Mouse (Mus musculus): Measurements from ENCODE around the gene Samd1. TPM values are rescaled to one million over a fixed set of nuclear protein-coding genes. Genes with fewer than 3 reads are reported as not detected.

Samd1 gene
- polyA plus RNA-seq, 1 experiment from 2014 or later = 17.9 TPM

DNA sequence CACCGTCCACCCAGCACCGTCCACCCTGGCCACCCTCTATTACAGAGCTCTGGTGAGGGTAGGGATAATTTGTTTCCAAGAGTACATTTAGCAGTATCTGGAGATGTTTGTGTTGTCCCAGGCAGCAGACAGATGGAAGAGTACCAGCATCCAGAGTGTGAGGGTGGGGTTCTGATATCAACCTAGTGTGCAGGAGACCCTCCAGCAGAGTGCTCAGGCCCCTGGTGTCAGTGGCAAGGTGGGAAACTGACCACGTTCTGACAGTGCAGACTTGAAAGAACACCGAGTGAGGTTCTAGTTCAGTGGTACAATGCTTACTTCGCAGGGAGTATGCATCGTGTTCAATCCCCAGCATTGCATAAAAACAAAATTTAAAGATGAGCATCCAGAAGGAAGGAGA lies 25.8 kb upstream of the Samd1 start:
- no peak for ATAC-seq (ENCODE audit: low FRiP score, low TSS enrichment)
- H3K4me1 ChIP-seq (ENCODE audit: control insufficient read depth, insufficient read depth, low read length) = peaks cover 16% of the 10 kb centered on the region; the same call in 1 of the 2 replicates

GRCm38 (mm10) chr8:83972150-83973120 lies 25.0 kb upstream of the Samd1 start, which contains the start of gene Prkaca:
TSS of gene Prkaca (plus strand) at chr8:83972993.
- H3K4me2 ChIP-seq (replicated peaks; ENCODE audit: low read depth, low read length) = peak within 1 kb of the TSS; percentile 94
- peak; percentile 100 for ATAC-seq (ENCODE audit: low FRiP score, low TSS enrichment)
- no peaks in the 10 kb centered on the region for H3K27me3 ChIP-seq (ENCODE audit: control insufficient read depth, insufficient read depth, low read length)
- 0 out of 2 replicates have a peak within 1 kb of the TSS, but pooled peaks have one; percentile 51 for H3K27ac ChIP-seq (ENCODE audit: low read depth, low read length)
- H3K4me3 ChIP-seq (ENCODE audit: low read length) = peak within 1 kb of the TSS; percentile 92
- peaks cover 23% of the 10 kb centered on the region for H3K4me1 ChIP-seq (ENCODE audit: control insufficient read depth, insufficient read depth, low read length)
- no peaks in the 10 kb centered on the region for H3K9me3 ChIP-seq (ENCODE audit: control insufficient read depth, low read length)
- H3K9ac ChIP-seq (ENCODE audit: low read depth, low read length) = peak within 1 kb of the TSS; percentile 89
- under 1% methylated on average over 77 of the region's 94 CpGs for WGBS
- peaks cover 28% of the 10 kb centered on the region for H3K36me3 ChIP-seq (ENCODE audit: control insufficient read depth, insufficient read depth, low read length)

More for the DNA sequence above, 25.8 kb upstream of the Samd1 start:
- H3K27ac ChIP-seq (ENCODE audit: low read depth, low read length) = no peak overlapping the region
- H3K36me3 ChIP-seq (ENCODE audit: control insufficient read depth, insufficient read depth, low read length) = peaks cover 35% of the 10 kb centered on the region
- H3K9me3 ChIP-seq (ENCODE audit: control insufficient read depth, low read length) = no peaks in the 10 kb centered on the region
- H3K4me2 ChIP-seq (replicated peaks; ENCODE audit: low read depth, low read length) = peak overlapping the region; percentile 82
- H3K4me3 ChIP-seq (ENCODE audit: low read length) = peak overlapping the region; percentile 92
- H3K9ac ChIP-seq (ENCODE audit: low read depth, low read length) = no peak overlapping the region
- no peaks in the 10 kb centered on the region for H3K27me3 ChIP-seq (ENCODE audit: control insufficient read depth, insufficient read depth, low read length)
- WGBS = 78% methylated on average over 6 of the region's 6 CpGs

DNA sequence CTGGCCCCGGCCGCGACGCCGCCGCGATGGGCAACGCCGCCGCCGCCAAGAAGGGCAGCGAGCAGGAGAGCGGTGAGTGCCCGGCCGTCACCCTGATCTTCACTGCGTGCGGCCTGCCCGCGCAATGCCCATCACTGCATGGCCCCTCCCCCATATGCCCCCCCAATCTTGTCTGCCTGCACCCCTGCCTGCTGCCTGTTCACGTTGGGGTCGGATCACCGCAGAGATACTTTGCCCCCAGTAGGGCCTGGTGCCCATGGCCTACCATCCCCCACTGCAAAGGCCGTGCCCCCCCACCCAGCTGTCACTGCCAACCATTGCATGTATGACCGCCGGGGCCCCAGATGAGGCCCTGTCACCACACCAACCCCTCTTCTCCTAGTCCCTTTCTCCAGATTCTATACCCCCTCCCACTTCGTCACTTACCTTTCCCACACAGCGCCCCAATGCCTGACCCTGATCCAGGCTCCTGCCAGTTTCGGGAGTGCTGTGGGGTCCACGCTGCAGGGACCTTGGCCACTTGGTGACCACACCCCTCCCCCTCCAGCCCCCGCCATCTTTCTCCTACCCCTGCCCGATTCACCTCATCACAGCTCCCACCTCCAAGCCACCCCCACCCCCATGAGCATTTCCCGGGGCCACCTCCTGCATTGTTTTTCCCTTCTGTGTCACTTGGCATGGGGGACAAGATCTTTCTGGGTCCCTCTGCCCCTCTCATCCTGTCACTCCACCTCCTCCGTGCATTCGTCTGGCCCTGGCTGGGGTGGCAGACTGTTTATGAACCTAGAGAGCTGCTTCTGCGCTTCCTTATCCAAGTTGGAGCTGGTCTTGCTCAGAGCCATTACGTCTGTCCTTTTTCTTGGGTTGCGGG lies 24.1 kb upstream of the Samd1 start:
- peak; percentile 28 for ATAC-seq (ENCODE audit: low FRiP score, low TSS enrichment)
- H3K9ac ChIP-seq (ENCODE audit: low read depth, low read length) = peak overlapping the region; percentile 89
- 4% methylated on average over 21 of the region's 37 CpGs for WGBS

GRCm38 (mm10) chr8:83974521-83974920 lies 23.0 kb upstream of the Samd1 start:
- no peaks in the 10 kb centered on the region for H3K9me3 ChIP-seq (ENCODE audit: control insufficient read depth, low read length)
- H3K4me3 ChIP-seq (ENCODE audit: low read length) = no peak overlapping the region
- no peak for ATAC-seq (ENCODE audit: low FRiP score, low TSS enrichment)
- peak overlapping the region; percentile 5; the same call in 1 of the 2 replicates for H3K9ac ChIP-seq (ENCODE audit: low read depth, low read length)
- 84% methylated on average over 4 of the region's 4 CpGs for WGBS
- H3K4me2 ChIP-seq (replicated peaks; ENCODE audit: low read depth, low read length) = no peak overlapping the region
- no peak overlapping the region for H3K27ac ChIP-seq (ENCODE audit: low read depth, low read length)
- peaks cover 16% of the 10 kb centered on the region for H3K36me3 ChIP-seq (ENCODE audit: control insufficient read depth, insufficient read depth, low read length)
- no peaks in the 10 kb centered on the region for H3K27me3 ChIP-seq (ENCODE audit: control insufficient read depth, insufficient read depth, low read length)
- H3K4me1 ChIP-seq (ENCODE audit: control insufficient read depth, insufficient read depth, low read length) = peaks cover 27% of the 10 kb centered on the region

More for the DNA sequence above, 24.1 kb upstream of the Samd1 start:
- no peaks in the 10 kb centered on the region for H3K27me3 ChIP-seq (ENCODE audit: control insufficient read depth, insufficient read depth, low read length)
- H3K36me3 ChIP-seq (ENCODE audit: control insufficient read depth, insufficient read depth, low read length) = peaks cover 23% of the 10 kb centered on the region
- peak overlapping the region; percentile 94 for H3K4me2 ChIP-seq (replicated peaks; ENCODE audit: low read depth, low read length)
- H3K9me3 ChIP-seq (ENCODE audit: control insufficient read depth, low read length) = no peaks in the 10 kb centered on the region
- H3K4me1 ChIP-seq (ENCODE audit: control insufficient read depth, insufficient read depth, low read length) = peaks cover 27% of the 10 kb centered on the region
- H3K27ac ChIP-seq (ENCODE audit: low read depth, low read length) = 0 out of 2 replicates have a peak overlapping the region, but pooled peaks have one; percentile 11
- H3K4me3 ChIP-seq (ENCODE audit: low read length) = peak overlapping the region; percentile 92

DNA sequence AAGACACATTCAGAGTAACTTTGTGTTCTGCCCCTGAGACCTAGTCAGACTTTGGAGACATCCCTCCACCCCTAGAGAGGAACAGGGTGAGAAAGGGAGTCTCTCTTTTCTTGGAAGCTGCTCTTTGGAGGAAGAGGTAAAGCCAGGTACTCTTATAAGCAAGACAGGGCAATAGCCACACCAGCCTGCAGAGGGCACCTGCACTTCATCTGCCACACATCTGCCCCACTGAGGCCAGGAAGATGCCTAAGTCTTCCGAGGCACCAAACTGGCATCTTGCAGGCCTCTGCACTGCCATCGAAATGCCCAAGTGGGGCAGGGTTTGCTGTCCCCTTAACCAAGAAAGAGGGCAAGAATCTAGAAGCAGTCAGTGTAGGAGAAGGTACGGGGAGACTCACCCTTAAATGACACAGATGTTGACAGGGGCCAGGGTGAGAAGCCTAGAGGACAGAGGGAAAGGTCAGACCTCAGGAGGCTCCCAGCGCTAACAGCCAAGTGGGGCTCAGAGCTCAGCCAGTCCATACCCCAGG lies 21.3 kb upstream of the Samd1 start:
- peaks cover 19% of the 10 kb centered on the region for H3K36me3 ChIP-seq (ENCODE audit: control insufficient read depth, insufficient read depth, low read length)
- H3K4me2 ChIP-seq (replicated peaks; ENCODE audit: low read depth, low read length) = no peak overlapping the region
- ATAC-seq (ENCODE audit: low FRiP score, low TSS enrichment) = no peak
- H3K4me1 ChIP-seq (ENCODE audit: control insufficient read depth, insufficient read depth, low read length) = peaks cover 27% of the 10 kb centered on the region
- no peaks in the 10 kb centered on the region for H3K27me3 ChIP-seq (ENCODE audit: control insufficient read depth, insufficient read depth, low read length)
- 78% methylated on average over 4 of the region's 4 CpGs for WGBS
- no peaks in the 10 kb centered on the region for H3K9me3 ChIP-seq (ENCODE audit: control insufficient read depth, low read length)
- no peak overlapping the region for H3K27ac ChIP-seq (ENCODE audit: low read depth, low read length)
- no peak overlapping the region for H3K4me3 ChIP-seq (ENCODE audit: low read length)
- no peak overlapping the region for H3K9ac ChIP-seq (ENCODE audit: low read depth, low read length)

- no peak overlapping the region for H3K9ac ChIP-seq (ENCODE audit: low read depth, low read length)
- peaks cover 26% of the 10 kb centered on the region for H3K36me3 ChIP-seq (ENCODE audit: control insufficient read depth, insufficient read depth, low read length)
- no peak overlapping the region for H3K27ac ChIP-seq (ENCODE audit: low read depth, low read length)
- no peak overlapping the region for H3K4me3 ChIP-seq (ENCODE audit: low read length)
- H3K4me2 ChIP-seq (replicated peaks; ENCODE audit: low read depth, low read length) = no peak overlapping the region
- no peaks in the 10 kb centered on the region for H3K27me3 ChIP-seq (ENCODE audit: control insufficient read depth, insufficient read depth, low read length)
- no peak for ATAC-seq (ENCODE audit: low FRiP score, low TSS enrichment)
- 82% methylated on average over 5 of the region's 5 CpGs for WGBS
- peaks cover 26% of the 10 kb centered on the region for H3K4me1 ChIP-seq (ENCODE audit: control insufficient read depth, insufficient read depth, low read length)
- H3K9me3 ChIP-seq (ENCODE audit: control insufficient read depth, low read length) = no peaks in the 10 kb centered on the region
Observed at GRCm38 (mm10) chr8:83976779-83977350, 20.6 kb upstream of the Samd1 start.

DNA sequence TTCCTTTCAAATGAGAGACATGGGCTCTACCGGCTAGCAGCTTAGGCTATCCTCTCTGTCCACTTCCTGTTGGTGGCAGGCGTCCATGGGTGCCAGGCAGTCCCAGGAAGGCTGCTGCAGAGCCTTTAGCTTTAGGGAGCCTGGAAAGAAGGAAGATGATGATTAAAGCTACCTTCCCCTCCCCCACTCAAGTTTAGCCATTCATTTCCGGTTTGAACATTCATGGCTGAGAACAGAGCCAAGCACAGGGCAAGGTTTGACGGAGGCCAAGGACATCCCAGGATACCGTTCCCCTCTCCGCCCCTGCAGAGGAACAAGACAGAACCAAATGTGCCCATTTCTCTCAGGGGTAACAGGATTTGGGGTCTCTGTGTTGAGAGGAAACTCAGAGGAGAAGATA lies 19.8 kb upstream of the Samd1 start:
- H3K27me3 ChIP-seq (ENCODE audit: control insufficient read depth, insufficient read depth, low read length) = no peaks in the 10 kb centered on the region
- H3K36me3 ChIP-seq (ENCODE audit: control insufficient read depth, insufficient read depth, low read length) = peaks cover 34% of the 10 kb centered on the region
- peaks cover 24% of the 10 kb centered on the region for H3K4me1 ChIP-seq (ENCODE audit: control insufficient read depth, insufficient read depth, low read length)
- H3K9me3 ChIP-seq (ENCODE audit: control insufficient read depth, low read length) = no peaks in the 10 kb centered on the region
- no peak for ATAC-seq (ENCODE audit: low FRiP score, low TSS enrichment)
- H3K27ac ChIP-seq (ENCODE audit: low read depth, low read length) = 0 out of 2 replicates have a peak overlapping the region, but pooled peaks have one; percentile 47
- no peak overlapping the region for H3K9ac ChIP-seq (ENCODE audit: low read depth, low read length)
- H3K4me2 ChIP-seq (replicated peaks; ENCODE audit: low read depth, low read length) = no peak overlapping the region
- 47% methylated on average over 6 of the region's 6 CpGs for WGBS
- no peak overlapping the region; the same call in 1 of the 2 replicates for H3K4me3 ChIP-seq (ENCODE audit: low read length)

DNA sequence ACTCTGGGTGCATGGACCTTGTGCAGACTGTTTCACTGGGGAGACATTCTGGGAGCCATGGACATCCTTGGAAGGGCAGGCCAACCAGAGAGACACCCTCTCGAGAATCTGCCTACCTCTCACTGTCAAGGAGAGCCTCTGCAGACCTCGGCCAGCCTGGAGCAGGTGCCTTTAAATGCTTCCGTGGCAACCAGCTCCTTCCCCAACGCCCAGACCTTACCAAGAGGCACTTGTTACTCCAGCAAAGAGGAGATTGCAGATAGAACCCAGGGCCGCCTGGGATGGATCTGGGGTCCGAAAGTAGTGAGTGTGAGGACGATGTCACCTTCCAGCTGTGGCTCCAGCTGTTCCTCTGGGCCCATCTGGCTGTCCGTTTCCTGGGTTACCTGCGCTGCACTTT lies 19.3 kb upstream of the Samd1 start:
- no peak overlapping the region for H3K4me3 ChIP-seq (ENCODE audit: low read length)
- H3K27ac ChIP-seq (ENCODE audit: low read depth, low read length) = 0 out of 2 replicates have a peak overlapping the region, but pooled peaks have one; percentile 47
- H3K4me1 ChIP-seq (ENCODE audit: control insufficient read depth, insufficient read depth, low read length) = peaks cover 24% of the 10 kb centered on the region
- no peaks in the 10 kb centered on the region for H3K27me3 ChIP-seq (ENCODE audit: control insufficient read depth, insufficient read depth, low read length)
- peaks cover 34% of the 10 kb centered on the region for H3K36me3 ChIP-seq (ENCODE audit: control insufficient read depth, insufficient read depth, low read length)
- H3K4me2 ChIP-seq (replicated peaks; ENCODE audit: low read depth, low read length) = no peak overlapping the region
- 75% methylated on average over 9 of the region's 9 CpGs for WGBS
- no peak overlapping the region for H3K9ac ChIP-seq (ENCODE audit: low read depth, low read length)
- no peaks in the 10 kb centered on the region for H3K9me3 ChIP-seq (ENCODE audit: control insufficient read depth, low read length)
- no peak for ATAC-seq (ENCODE audit: low FRiP score, low TSS enrichment)
